Mouse (Mus musculus) Patski (cell line): ENCODE results near the gene Amz2. TPM values are rescaled to one million over a fixed set of nuclear protein-coding genes. Genes with fewer than 3 reads are reported as not detected.

ENCODE experiments used
- ATAC-seq: fragments of 100-300 bp; one replicate; pipeline ENCODE4 v1.8.0; 2021
- CTCF ChIA-PET: fragments of 350-600 bp; sonication (Branson Sonifier 250); formaldehyde crosslinking; loops from one replicate; lab custom pipeline; 2022; ENCODE audit warnings: inconsistent platforms; lab: Charles Lee
- POLR2A ChIA-PET: fragments of 350-600 bp; sonication (Branson Sonifier 250); formaldehyde crosslinking; loops from one replicate; lab custom pipeline; 2022; ENCODE audit warnings: antibody characterized with exemption, inconsistent platforms; lab: Charles Lee
- DNase-seq: peaks from one replicate; pipeline ENCODE4 v3.0.0-alpha.2; 2011; ENCODE audit warnings: low read depth, low spot score
- H3K27me3 ChIP-seq: fragments of 371-371 bp; one replicate; pipeline ENCODE4 v1.5.1; 2021
- CTCF ChIP-seq: fragments of 100-300 bp; IDR thresholded peaks from one replicate; pipeline ENCODE4 v1.5.1; 2021
- in situ Hi-C: fragments of 300-500 bp; cut with MboI; formaldehyde crosslinking; loops from 3 replicates; pipeline ENCODE4 v1.11.1; 2018; ENCODE audit warnings: low pct_unique_long_range_greater_than_20kb, mixed read lengths
- polyA plus RNA-seq: library from polyadenylated mRNA; unstranded; gene quantifications from one replicate; pipeline ENCODE4 v1.2.3, GENCODE M21; 2021

Amz2 gene
- polyA plus RNA-seq, 1 experiment from 2014 or later = 48.6 TPM

DNA sequence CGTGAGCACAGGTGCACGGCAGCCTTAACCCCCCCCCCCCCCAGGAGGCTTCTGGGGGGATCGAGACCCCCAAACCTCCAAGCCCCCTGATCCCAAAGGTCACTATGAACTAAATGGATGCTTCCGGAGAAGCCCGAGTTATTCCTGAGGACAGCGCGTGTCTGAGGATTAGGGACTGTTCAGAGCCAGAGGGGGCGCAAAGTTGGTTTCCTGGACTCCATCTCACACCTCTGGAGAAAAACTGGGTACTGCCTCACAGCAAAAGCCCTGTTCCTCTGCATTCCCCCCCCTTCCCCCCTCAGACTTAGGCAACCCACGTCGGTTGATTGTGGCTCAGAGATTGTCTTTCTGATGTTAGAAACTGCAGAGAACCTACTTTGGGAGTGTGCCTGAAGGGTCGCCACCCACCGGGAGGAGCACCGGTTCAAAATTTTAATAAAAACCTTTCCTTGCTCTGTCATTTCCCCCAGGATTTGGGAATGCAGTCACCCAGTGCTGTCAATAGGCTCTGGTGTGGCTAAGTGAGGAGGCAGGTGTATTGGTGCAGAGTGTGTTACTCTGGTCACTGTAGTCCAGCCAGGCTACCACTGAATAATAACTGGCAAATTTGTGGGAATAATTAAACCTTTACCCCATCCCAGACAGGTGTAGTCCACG is 48.5 kb downstream of the Amz2 start:
- in situ Hi-C loops = no loop called here
- ATAC-seq = no peak
- ChIA-PET POLR2A (interaction anchor here (0.7 kb wide), 1 partner anchor 12 kb away, joined by 3 read pairs; no protein-coding TSS in a partner anchor), CTCF (no interaction called here)
- DNase-seq = no peak
- no peak for TF ChIP-seq CTCF
- peaks cover 28% of the 10 kb centered on the region for H3K27me3 ChIP-seq

DNA sequence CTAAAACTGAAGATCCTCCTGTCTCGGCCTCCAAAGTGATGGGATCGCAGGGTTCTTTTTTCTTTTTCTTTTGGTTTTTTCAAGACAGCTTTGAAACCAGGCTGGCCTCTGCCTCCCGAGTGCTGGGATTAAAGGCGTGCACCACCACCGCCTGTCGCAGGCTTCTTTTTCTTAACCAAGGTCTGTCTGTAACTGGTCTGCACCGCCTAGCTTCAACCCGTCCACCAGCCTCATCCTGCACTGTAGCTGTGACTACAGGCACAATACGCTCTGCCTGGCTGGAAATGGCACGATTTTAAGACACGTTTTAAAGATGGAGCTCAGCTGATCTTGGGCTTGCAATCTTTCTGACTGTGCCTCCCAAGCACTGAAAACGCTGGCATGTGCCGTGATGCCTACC is 49.1 kb downstream of the Amz2 start:
- DNase-seq (no peak), ATAC-seq (no peak)
- H3K27me3 ChIP-seq = peaks cover 28% of the 10 kb centered on the region
- in situ Hi-C loops = no loop called here
- POLR2A ChIA-PET = interaction anchor here (0.7 kb wide), 2 partner anchors 11 to 59 kb away, joined by 3 to 4 read pairs; no protein-coding TSS in a partner anchor
- no peak for TF ChIP-seq CTCF
- CTCF ChIA-PET = no interaction called here

DNA sequence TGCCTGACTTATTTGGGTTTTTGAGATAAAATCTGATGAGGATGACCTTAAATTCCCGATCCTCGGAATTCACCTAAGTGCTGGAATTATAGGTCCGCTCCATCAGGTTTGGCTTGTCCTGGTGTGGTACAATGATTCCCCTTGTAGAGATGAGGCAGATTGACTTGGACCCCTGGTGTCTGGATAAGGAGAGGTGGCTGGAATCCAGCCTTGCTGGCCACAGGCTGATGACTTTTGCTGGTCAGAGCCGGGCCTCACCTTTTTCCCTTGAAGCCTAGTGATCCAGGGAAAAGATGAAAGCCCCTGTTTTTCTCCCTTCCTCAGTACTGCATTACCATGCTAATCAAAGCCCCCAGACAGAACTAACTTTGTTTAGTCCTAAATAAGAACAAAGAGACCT is 50.0 kb downstream of the Amz2 start:
- no peak for TF ChIP-seq CTCF
- POLR2A ChIA-PET = no interaction called here
- CTCF ChIA-PET = interaction anchor here (1.3 kb wide), 1 partner anchor 10 kb away, joined by 3 read pairs; no protein-coding TSS in a partner anchor
- peaks cover 28% of the 10 kb centered on the region for H3K27me3 ChIP-seq
- in situ Hi-C loops = no loop called here
- ATAC-seq (no peak), DNase-seq (no peak)

- ChIA-PET CTCF (interaction anchor here (1.3 kb wide), 1 partner anchor 10 kb away, joined by 3 read pairs; no protein-coding TSS in a partner anchor), POLR2A (no interaction called here)
- no peak for TF ChIP-seq CTCF
- in situ Hi-C loops = no loop called here
- peaks cover 28% of the 10 kb centered on the region for H3K27me3 ChIP-seq
- no peak for ATAC-seq
- DNase-seq = no peak
These were observed 50.5 kb downstream of the Amz2 start for GRCm38 (mm10) chr11:109476241-109476640.

- ChIA-PET POLR2A (no interaction called here), CTCF (interaction anchor here (1.3 kb wide), 1 partner anchor 9 kb away, joined by 3 read pairs; no protein-coding TSS in a partner anchor)
- H3K27me3 ChIP-seq = peaks cover 27% of the 10 kb centered on the region
- no peak for TF ChIP-seq CTCF
- in situ Hi-C loops = no loop called here
- no peak for DNase-seq
- no peak for ATAC-seq
These were observed 50.9 kb downstream of the Amz2 start for GRCm38 (mm10) chr11:109476653-109477052.

GRCm38 (mm10) chr11:109477606-109478380 is 52.0 kb downstream of the Amz2 start:
- ATAC-seq (no peak), DNase-seq (no peak)
- in situ Hi-C loops = no loop called here
- no peak for TF ChIP-seq CTCF
- ChIA-PET CTCF (no interaction called here), POLR2A (interaction anchor here (0.6 kb wide), 1 partner anchor 120 kb away, joined by 3 read pairs; no protein-coding TSS in a partner anchor)
- H3K27me3 ChIP-seq = peaks cover 16% of the 10 kb centered on the region

DNA sequence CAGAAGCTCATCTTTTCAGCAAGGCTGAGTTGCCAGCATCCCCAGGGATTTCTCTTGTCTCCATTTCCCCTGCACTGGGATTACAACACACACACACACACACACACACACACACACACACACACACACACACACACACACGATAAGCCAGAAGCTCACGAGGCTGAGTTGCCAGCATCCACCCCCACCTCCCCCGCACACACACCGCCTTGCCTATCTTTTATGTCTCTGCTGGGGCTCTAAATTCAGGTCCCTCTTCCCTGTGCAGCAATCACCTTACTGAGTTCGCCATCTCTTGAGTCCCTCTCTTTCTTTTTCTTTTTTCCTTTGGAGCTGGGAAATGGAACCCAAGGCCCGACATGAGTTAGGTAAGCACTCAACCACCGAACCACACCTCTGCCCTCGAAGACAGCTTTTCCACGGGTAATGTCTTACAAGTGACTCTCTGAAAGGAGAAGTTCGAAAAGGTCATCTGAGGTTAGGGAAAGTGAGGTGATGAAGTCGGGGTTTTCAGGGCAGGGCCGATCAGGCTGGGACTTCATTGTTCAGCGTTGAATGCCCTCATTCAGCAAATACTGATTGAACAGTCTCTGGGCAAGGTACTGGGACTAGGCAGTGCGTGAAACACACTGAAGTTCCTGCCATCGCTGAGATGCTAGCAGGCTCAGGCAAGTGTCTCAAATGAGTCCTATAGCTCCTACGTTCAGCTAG is 54.0 kb downstream of the Amz2 start:
- ChIA-PET POLR2A (no interaction called here), CTCF (interaction anchor here (1.4 kb wide), 1 partner anchor 10 kb away, joined by 3 read pairs; no protein-coding TSS in a partner anchor)
- DNase-seq (no peak), ATAC-seq (no peak)
- peaks cover 14% of the 10 kb centered on the region for H3K27me3 ChIP-seq
- in situ Hi-C loops = no loop called here
- TF ChIP-seq CTCF = no peak

GRCm38 (mm10) chr11:109480440-109480839 is 54.7 kb downstream of the Amz2 start:
- in situ Hi-C loops = no loop called here
- no peak for ATAC-seq

DNA sequence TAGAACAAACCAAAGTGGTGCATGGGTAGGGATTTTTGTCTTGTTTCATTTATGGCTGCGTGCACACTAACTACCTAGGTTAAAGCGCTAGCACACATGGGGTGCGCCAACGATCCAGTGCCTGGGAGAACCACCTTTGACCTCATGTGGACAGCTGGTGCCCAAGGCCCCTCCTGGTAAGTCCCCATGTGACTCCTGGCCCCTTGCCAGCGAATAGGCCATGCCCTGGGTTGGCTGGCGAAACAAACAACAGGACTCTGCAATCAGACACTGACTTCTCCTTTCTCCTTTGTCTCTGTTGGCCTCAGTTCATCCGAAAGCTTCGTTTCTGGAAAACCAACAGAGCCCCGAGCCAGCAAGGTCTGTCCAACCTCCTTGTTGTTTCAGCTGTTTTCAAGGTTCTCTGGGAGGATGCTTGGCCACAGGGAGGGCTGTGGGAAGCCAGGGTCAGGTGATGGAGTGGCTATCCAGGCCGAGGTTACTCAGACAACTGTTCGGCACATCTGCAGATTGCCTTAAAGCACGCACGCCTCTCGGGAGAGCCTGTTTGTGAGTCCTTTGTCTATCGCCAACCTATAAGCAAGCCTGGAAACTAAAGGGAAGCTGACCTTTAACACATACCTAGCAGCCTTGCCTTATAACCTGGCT is 59.8 kb downstream of the Amz2 start:
- no peaks in the 10 kb centered on the region for H3K27me3 ChIP-seq
- POLR2A ChIA-PET = no interaction called here
- DNase-seq = no peak
- CTCF ChIA-PET = interaction anchor here (0.8 to 1.0 kb wide), 2 partner anchors 9 to 25 kb away, joined by 3 read pairs; no protein-coding TSS in a partner anchor
- in situ Hi-C loops = no loop called here
- TF ChIP-seq CTCF = no peak
- ATAC-seq = no peak

More at GRCm38 (mm10) chr11:109480440-109480839, 54.7 kb downstream of the Amz2 start:
- CTCF ChIA-PET = interaction anchor here (1.4 kb wide), 1 partner anchor 11 kb away, joined by 3 read pairs; no protein-coding TSS in a partner anchor
- no peak for DNase-seq
- POLR2A ChIA-PET = no interaction called here
- no peak for TF ChIP-seq CTCF
- peaks cover 7% of the 10 kb centered on the region for H3K27me3 ChIP-seq

DNA sequence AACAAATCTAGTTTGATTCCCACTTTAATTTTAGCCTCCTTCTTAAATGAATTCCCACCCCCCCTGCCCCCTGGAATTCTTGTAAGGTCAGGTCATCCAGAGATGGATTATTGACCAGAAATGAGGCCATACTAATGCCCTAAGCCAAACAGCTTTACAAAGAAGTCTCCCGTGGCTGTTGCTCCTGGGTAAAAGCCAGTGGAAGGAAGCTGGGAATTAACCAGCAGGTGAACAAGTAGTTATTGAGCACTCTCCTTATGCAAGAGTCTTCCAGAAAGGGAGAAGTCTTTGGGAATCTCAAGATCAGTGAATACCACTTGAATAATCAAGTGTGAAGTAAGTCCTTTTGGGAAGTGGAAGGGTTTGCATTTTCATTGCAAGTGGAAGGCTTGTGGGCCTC is 61.4 kb downstream of the Amz2 start:
- CTCF ChIA-PET = no interaction called here
- no peak for ATAC-seq
- in situ Hi-C loops = no loop called here

More for the DNA sequence above, 61.4 kb downstream of the Amz2 start:
- DNase-seq = no peak
- H3K27me3 ChIP-seq = no peaks in the 10 kb centered on the region
- no peak for TF ChIP-seq CTCF
- POLR2A ChIA-PET = no interaction called here
